Comparison of ENCODE assay signal across 15 mouse cellular contexts in the genomic region with DNA sequence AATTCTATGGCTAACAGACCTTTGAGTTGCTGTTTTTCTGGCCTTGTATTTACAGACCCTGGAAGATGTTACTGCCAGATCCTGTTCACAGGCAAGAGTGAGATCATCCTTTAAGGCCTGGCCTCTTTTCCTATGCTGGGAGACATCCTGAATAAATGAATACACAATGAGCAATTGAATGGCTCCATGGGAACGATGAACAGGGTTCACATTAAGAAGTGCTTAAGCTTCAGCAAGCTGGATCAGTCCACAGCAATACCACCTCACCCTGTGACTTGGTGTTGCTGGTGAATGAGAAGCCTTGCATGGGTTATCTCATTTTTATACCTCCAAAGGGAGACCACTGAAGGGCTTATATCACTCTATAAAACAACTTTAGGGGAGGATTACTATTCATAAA.
DNase-seq lines count a peak whose midpoint lies in the region; ATAC-seq lines count a peak whose summit lies in the region.
"Had no signal": no experiment of that assay in that cellular context is flagged by ENCODE, and none has a peak within 500 bp of the region (broad histone marks: within the 10 kb centered on the region; RNA-seq: fewer than 3 reads in every experiment).

No protein-coding gene starts in this region.

- WGBS in forebrain, embryonic 11.5 days: 39% methylated on average over 1 of the region's 1 CpGs
- WGBS in forebrain, embryonic 10.5 days: 58% methylated on average over 1 of the region's 1 CpGs
- 9% methylated on average over 1 of the region's 1 CpGs for WGBS in forebrain, embryonic 16.5 days
- 29% methylated on average over 1 of the region's 1 CpGs for WGBS in midbrain, embryonic 11.5 days
- 21% methylated on average over 1 of the region's 1 CpGs for WGBS in neural tube, embryonic 15.5 days

- H3K4me3 ChIP-seq in forebrain, embryonic 11.5 days (ENCODE audit: low read depth, low read length): no peak overlapping the region
- H3K4me3 ChIP-seq in forebrain, embryonic 10.5 days: no peak overlapping the region
- H3K4me3 ChIP-seq in forebrain, embryonic 16.5 days (replicated peaks; ENCODE audit: low read length): no peak overlapping the region
- H3K4me3 ChIP-seq in midbrain, embryonic 11.5 days (ENCODE audit: low read depth, low read length): no peak overlapping the region
- no peak overlapping the region for H3K4me3 ChIP-seq in neural tube, embryonic 15.5 days (replicated peaks)
- H3K4me3 ChIP-seq: limb, embryonic 12.5 days; myocyte had no signal

- no peaks in the 10 kb centered on the region for H3K4me1 ChIP-seq in forebrain, embryonic 11.5 days (replicated peaks; ENCODE audit: control insufficient read depth, insufficient read depth, low read length)
- H3K4me1 ChIP-seq in forebrain, embryonic 10.5 days: no peaks in the 10 kb centered on the region
- H3K4me1 ChIP-seq in forebrain, embryonic 16.5 days (replicated peaks; ENCODE audit: control insufficient read depth, insufficient read depth, low read length): peaks cover 4% of the 10 kb centered on the region; the same call in 1 of the 2 replicates
- H3K4me1 ChIP-seq in midbrain, embryonic 11.5 days (ENCODE audit: control insufficient read depth, insufficient read depth, low read length): 0 out of 2 replicates have a peak, but pooled peaks cover 2% of the 10 kb centered on the region
- H3K4me1 ChIP-seq in neural tube, embryonic 15.5 days: 0 out of 2 replicates have a peak, but pooled peaks cover 4% of the 10 kb centered on the region
- H3K4me1 ChIP-seq: limb, embryonic 12.5 days had no signal

- H3K36me3 ChIP-seq in forebrain, embryonic 11.5 days (ENCODE audit: control insufficient read depth, insufficient read depth, low read length): no peaks in the 10 kb centered on the region
- no peaks in the 10 kb centered on the region for H3K36me3 ChIP-seq in forebrain, embryonic 10.5 days (replicated peaks)
- no peaks in the 10 kb centered on the region for H3K36me3 ChIP-seq in forebrain, embryonic 16.5 days (ENCODE audit: control insufficient read depth, insufficient read depth)
- no peaks in the 10 kb centered on the region for H3K36me3 ChIP-seq in midbrain, embryonic 11.5 days (ENCODE audit: control insufficient read depth, insufficient read depth, low read length)
- H3K36me3 ChIP-seq in neural tube, embryonic 15.5 days: no peaks in the 10 kb centered on the region
- H3K36me3 ChIP-seq: limb, embryonic 12.5 days had no signal

- DNase-seq in forebrain, embryonic 11.5 days (ENCODE audit: low spot score): no peak
- no peak for DNase-seq in forebrain, embryonic 10.5 days (ENCODE audit: extremely low spot score, low spot score)
- DNase-seq in midbrain, embryonic 11.5 days (ENCODE audit: low spot score, missing footprints): no peak
- no peak for DNase-seq in cerebellum, postnatal 14 days
- DNase-seq in adrenal gland, postnatal 10 days: no peak
- no peak for DNase-seq in Muller cell, postnatal 12 days (ENCODE audit: inconsistent ontology term)
- DNase-seq: cerebellum, postnatal 36 days; heart, adult 11 months; kidney, postnatal 14 days; liver, postnatal 0 days; thymus, postnatal 25 days had no signal

- H3K9me3 ChIP-seq in forebrain, embryonic 11.5 days (ENCODE audit: control insufficient read depth, low read length): no peaks in the 10 kb centered on the region
- H3K9me3 ChIP-seq in forebrain, embryonic 10.5 days: no peaks in the 10 kb centered on the region
- H3K9me3 ChIP-seq in forebrain, embryonic 16.5 days (ENCODE audit: control insufficient read depth, low read length): no peaks in the 10 kb centered on the region
- no peaks in the 10 kb centered on the region for H3K9me3 ChIP-seq in midbrain, embryonic 11.5 days (ENCODE audit: control insufficient read depth, low read length)
- no peaks in the 10 kb centered on the region for H3K9me3 ChIP-seq in neural tube, embryonic 15.5 days (replicated peaks)
- H3K9me3 ChIP-seq: limb, embryonic 12.5 days had no signal

- peak; percentile 75 for ATAC-seq in forebrain, embryonic 11.5 days (replicated peaks; ENCODE audit: low FRiP score)
- peak; percentile 97 for ATAC-seq in forebrain, embryonic 16.5 days
- peak; percentile 96 for ATAC-seq in midbrain, embryonic 11.5 days (ENCODE audit: low FRiP score)
- peak; percentile 91 for ATAC-seq in neural tube, embryonic 15.5 days (ENCODE audit: low FRiP score)
- ATAC-seq: liver, postnatal 0 days had no signal

- no peak overlapping the region for H3K4me2 ChIP-seq in forebrain, embryonic 11.5 days (ENCODE audit: low read depth, low read length, severe bottlenecking)
- no peak overlapping the region for H3K4me2 ChIP-seq in forebrain, embryonic 16.5 days (ENCODE audit: low read length)
- H3K4me2 ChIP-seq in midbrain, embryonic 11.5 days: no peak overlapping the region
- no peak overlapping the region for H3K4me2 ChIP-seq in neural tube, embryonic 15.5 days
- H3K4me2 ChIP-seq: limb, embryonic 12.5 days had no signal

- no peaks in the 10 kb centered on the region for H3K27me3 ChIP-seq in forebrain, embryonic 11.5 days (ENCODE audit: control insufficient read depth, insufficient read depth, low read length)
- no peaks in the 10 kb centered on the region for H3K27me3 ChIP-seq in forebrain, embryonic 10.5 days (ENCODE audit: poor library complexity, severe bottlenecking)
- no peaks in the 10 kb centered on the region for H3K27me3 ChIP-seq in forebrain, embryonic 16.5 days (replicated peaks; ENCODE audit: control insufficient read depth, insufficient read depth, low read length)
- H3K27me3 ChIP-seq in midbrain, embryonic 11.5 days (ENCODE audit: control insufficient read depth, insufficient read depth, low read length): no peaks in the 10 kb centered on the region
- no peaks in the 10 kb centered on the region for H3K27me3 ChIP-seq in neural tube, embryonic 15.5 days (replicated peaks)
- H3K27me3 ChIP-seq: limb, embryonic 12.5 days had no signal

- no peak overlapping the region for H3K9ac ChIP-seq in forebrain, embryonic 11.5 days (ENCODE audit: low read length)
- H3K9ac ChIP-seq in forebrain, embryonic 16.5 days (replicated peaks; ENCODE audit: low read depth, low read length): no peak overlapping the region
- H3K9ac ChIP-seq in midbrain, embryonic 11.5 days (ENCODE audit: low read length): no peak overlapping the region
- H3K9ac ChIP-seq in neural tube, embryonic 15.5 days (replicated peaks): no peak overlapping the region
- H3K9ac ChIP-seq: limb, embryonic 12.5 days; liver, postnatal 0 days had no signal

- H3K27ac ChIP-seq in forebrain, embryonic 11.5 days (ENCODE audit: low read depth, low read length): no peak overlapping the region
- H3K27ac ChIP-seq in forebrain, embryonic 10.5 days: no peak overlapping the region
- H3K27ac ChIP-seq in forebrain, embryonic 16.5 days (ENCODE audit: low read length): no peak overlapping the region
- no peak overlapping the region for H3K27ac ChIP-seq in midbrain, embryonic 11.5 days (ENCODE audit: low read depth, low read length)
- peak overlapping the region; percentile 54 for H3K27ac ChIP-seq in neural tube, embryonic 15.5 days (replicated peaks)
- H3K27ac ChIP-seq: limb, embryonic 12.5 days had no signal
